Mouse (Mus musculus) lung, embryonic 16.5 days (tissue): ENCODE data around the gene Cyp4f37. TPM values are rescaled to one million over a fixed set of nuclear protein-coding genes. Genes with fewer than 3 reads are reported as not detected.
"Not testable (repeated sequence)": the region's sequence is repeated elsewhere in the genome, so short reads cannot be mapped to it uniquely, and the experiment has no call there.

ENCODE experiments used
- ATAC-seq: fragments of 200-750 bp; cut with Nextera tagmentation; 2 replicates; pipeline ENCODE4 v1.8.0; 2017; ENCODE audit warnings: low read depth, mild to moderate bottlenecking, moderate library complexity
- H3K27ac ChIP-seq: fragments of 300-500 bp; sonication (generic); 2 replicates; pipeline ENCODE4 v1.5.1; 2014; ENCODE audit warnings: mild to moderate bottlenecking, control low read depth, low read length
- H3K27me3 ChIP-seq: fragments of 300-500 bp; sonication (generic); 2 replicates; pipeline ENCODE4 v1.6.1; 2014; ENCODE audit warnings: low read depth, low read length, mixed read lengths; ENCODE audit not compliant: control insufficient read depth, insufficient read depth
- H3K36me3 ChIP-seq: fragments of 300-500 bp; sonication (generic); 2 replicates; pipeline ENCODE4 v1.6.1; 2014; ENCODE audit warnings: low read length; ENCODE audit not compliant: control insufficient read depth, insufficient read depth
- H3K4me1 ChIP-seq: fragments of 300-500 bp; sonication (generic); replicated peaks from 2 replicates; pipeline ENCODE4 v1.6.1; 2014; ENCODE audit warnings: low read length, mixed read lengths; ENCODE audit not compliant: control insufficient read depth, insufficient read depth
- H3K4me2 ChIP-seq: fragments of 300-500 bp; sonication (generic); 2 replicates; pipeline ENCODE4 v1.6.1; 2014; ENCODE audit warnings: low read depth, low read length, control low read depth
- H3K4me3 ChIP-seq: fragments of 300-500 bp; sonication (generic); 2 replicates; pipeline ENCODE4 v1.5.1; 2014; ENCODE audit warnings: mild to moderate bottlenecking, low read length, control low read depth
- H3K9ac ChIP-seq: fragments of 300-500 bp; sonication (generic); 2 replicates; pipeline ENCODE4 v1.6.1; 2014; ENCODE audit warnings: low read length, control low read depth
- H3K9me3 ChIP-seq: fragments of 300-500 bp; sonication (generic); 2 replicates; pipeline ENCODE4 v1.6.1; 2016; ENCODE audit warnings: low read length; ENCODE audit not compliant: control insufficient read depth
- WGBS: fragments of 180-500 bp; shearing (Covaris S2); extraction: QIAGEN DNeasy Blood & Tissue Kit; methylation state at CpG from one replicate; pipeline ENCODE4 v1.1.7; 2014; 5-methylcytosine and 5-hydroxymethylcytosine counted together
- polyA plus RNA-seq: library from polyadenylated mRNA; unstranded; fragments of >200 nt; fragmentation: Nextera tagmentation; extraction: Ambion mirVana; gene quantifications from 2 replicates; pipeline ENCODE4 v1.2.1, GENCODE M21; 2015

The Cyp4f37 gene
- not detected in 2 replicates for polyA plus RNA-seq

- H3K9me3 ChIP-seq, H3K4me1 ChIP-seq, H3K9ac ChIP-seq, H3K4me3 ChIP-seq, H3K27ac ChIP-seq, H3K27me3 ChIP-seq, H3K36me3 ChIP-seq, H3K4me2 ChIP-seq: not testable (repeated sequence)
- 48% methylated on average over 4 of the region's 4 CpGs for WGBS
- peak; percentile 49; the same call in 1 of the 2 replicates for ATAC-seq
These were observed at the start of gene Cyp4f37 for GRCm38 (mm10) chr17:32621018-32621417. TSS of gene Cyp4f37 (plus strand) at chr17:32621309.

GRCm38 (mm10) chr17:32573286-32573685, 47.8 kb upstream of the Cyp4f37 start:
- not testable (repeated sequence) for H3K4me2 ChIP-seq, H3K36me3 ChIP-seq, H3K27ac ChIP-seq, H3K4me3 ChIP-seq, H3K4me1 ChIP-seq, H3K27me3 ChIP-seq, ATAC-seq, H3K9me3 ChIP-seq, H3K9ac ChIP-seq
- whole genome bisulfite sequencing = 60% methylated on average over 2 of the region's 2 CpGs

DNA sequence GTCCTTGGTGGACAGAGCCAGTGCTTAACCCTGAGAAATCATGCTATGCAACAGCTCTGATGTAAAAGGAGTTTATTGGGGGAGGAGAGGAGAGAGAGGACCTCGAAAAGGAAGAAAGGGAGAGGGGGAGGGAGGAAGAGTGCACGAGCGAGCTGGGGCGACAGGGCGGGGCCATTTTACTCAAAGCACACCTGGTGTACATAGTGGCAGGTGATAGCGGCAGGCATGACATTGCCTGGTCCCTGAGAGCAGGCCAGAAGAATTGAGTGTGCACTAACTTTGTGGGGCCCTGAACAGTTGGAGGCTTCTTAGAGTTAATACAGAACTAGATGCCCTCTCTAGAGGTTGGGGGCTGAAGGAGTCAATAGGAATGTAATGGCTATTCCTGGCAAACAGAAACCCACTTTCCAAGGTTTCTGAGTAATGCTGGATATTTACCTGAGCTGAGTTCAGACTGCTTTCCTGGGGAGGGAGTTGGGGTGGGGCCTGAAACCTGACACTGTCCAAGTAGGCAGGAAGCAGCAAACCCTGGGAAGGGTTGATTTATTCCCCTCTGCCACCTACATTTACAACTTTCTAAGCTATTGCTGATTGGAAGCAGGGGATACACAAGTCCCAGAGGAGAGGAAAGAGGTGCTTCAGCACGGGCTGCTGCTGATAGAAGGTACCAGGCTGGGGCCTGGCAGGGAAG, 43.5 kb upstream of the Cyp4f37 start:
- Histone ChIP-seq H3K4me3 (no peak overlapping the region), H3K4me2 (peak overlapping the region; percentile 7; the same call in 1 of the 2 replicates), H3K36me3 (no peaks in the 10 kb centered on the region), H3K27ac (peak overlapping the region; percentile 20), H3K27me3 (no peaks in the 10 kb centered on the region), H3K4me1 (no peaks in the 10 kb centered on the region), H3K9ac (no peak overlapping the region), H3K9me3 (no peaks in the 10 kb centered on the region)
- no peak; the same call in 1 of the 2 replicates for ATAC-seq
- 27% methylated on average over 7 of the region's 7 CpGs for WGBS

DNA sequence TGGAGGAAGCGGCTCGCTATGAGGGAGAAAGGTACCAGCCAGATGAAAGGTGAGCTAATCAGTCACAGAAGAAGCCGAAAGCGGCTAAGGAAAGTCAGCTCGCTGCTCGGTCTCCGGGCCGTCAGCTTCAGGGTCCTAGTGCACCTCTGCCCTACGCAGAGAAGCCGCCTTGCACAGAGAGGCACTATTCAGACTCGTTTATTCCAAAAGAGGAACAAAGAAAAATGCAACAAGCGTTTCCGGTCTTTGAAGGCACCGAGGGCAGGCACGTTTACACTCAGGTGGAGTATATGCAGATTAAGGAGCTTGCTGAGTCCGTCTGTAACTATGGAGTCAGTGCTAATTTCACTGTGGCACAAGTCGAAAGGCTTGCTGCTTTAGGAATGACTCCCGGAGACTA, 24.6 kb upstream of the Cyp4f37 start:
- 0 out of 2 replicates have a peak, but pooled peaks cover 2% of the 10 kb centered on the region for H3K9me3 ChIP-seq
- 85% methylated on average over 18 of the region's 18 CpGs for WGBS

GRCm38 (mm10) chr17:32608055-32608454, 13.1 kb upstream of the Cyp4f37 start:
- Histone ChIP-seq H3K9ac (no peak overlapping the region), H3K4me2 (no peak overlapping the region), H3K36me3 (no peaks in the 10 kb centered on the region), H3K27me3 (no peaks in the 10 kb centered on the region), H3K4me3 (no peak overlapping the region), H3K4me1 (no peaks in the 10 kb centered on the region), H3K27ac (no peak overlapping the region), H3K9me3 (no peaks in the 10 kb centered on the region)
- no peak for ATAC-seq
- WGBS = 50% methylated on average over 1 of the region's 1 CpGs

More for the DNA sequence above, 24.6 kb upstream of the Cyp4f37 start:
- no peak overlapping the region for H3K9ac ChIP-seq
- H3K4me2 ChIP-seq = no peak overlapping the region
- no peaks in the 10 kb centered on the region for H3K27me3 ChIP-seq
- no peaks in the 10 kb centered on the region for H3K4me1 ChIP-seq
- no peak overlapping the region for H3K4me3 ChIP-seq
- H3K27ac ChIP-seq = no peak overlapping the region
- no peak for ATAC-seq
- H3K36me3 ChIP-seq = no peaks in the 10 kb centered on the region

DNA sequence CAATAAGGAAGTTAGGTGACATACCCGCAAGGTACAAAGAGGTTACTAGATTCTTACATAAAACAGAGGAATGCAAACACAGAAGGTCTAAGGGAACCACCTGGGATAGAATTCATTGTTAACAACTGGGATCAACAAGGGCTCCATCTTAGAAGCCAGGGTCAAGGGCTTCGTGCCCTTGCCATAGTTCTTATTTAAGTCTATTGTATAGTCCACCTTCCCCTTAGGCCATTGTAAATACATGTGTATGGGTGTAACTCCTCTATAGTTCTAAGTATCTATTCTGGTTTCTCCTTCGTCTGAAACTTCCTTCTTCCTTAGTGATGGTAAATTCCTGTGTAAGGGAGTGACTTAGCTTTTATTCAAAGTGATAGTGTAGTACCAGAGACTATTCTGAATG, 10.9 kb upstream of the Cyp4f37 start:
- H3K4me2 ChIP-seq, H3K4me3 ChIP-seq, H3K4me1 ChIP-seq, ATAC-seq, H3K27me3 ChIP-seq, H3K9me3 ChIP-seq, H3K27ac ChIP-seq, H3K9ac ChIP-seq, H3K36me3 ChIP-seq: not testable (repeated sequence)
- WGBS = 75% methylated on average over 3 of the region's 3 CpGs

DNA sequence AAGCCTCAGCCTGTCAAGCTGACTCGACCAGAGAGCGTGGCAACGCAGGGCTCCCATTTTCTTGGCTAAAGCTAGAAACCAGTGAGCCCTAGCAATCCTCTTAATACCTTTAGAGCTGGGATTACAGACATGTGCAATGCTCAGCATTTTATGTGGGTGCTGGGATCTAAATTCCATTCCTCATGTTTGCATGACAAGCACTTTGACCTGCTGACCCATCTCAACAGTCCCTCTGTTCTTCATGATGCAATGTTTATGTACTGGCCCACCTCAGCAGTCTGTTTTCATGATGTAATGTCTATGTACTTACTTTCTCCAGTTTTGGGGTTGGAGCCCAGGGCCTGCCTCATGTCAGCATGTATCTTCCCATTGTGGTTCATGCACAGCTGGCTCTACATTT, 10.2 kb upstream of the Cyp4f37 start:
- Histone ChIP-seq H3K4me2 (no peak overlapping the region), H3K9ac (no peak overlapping the region), H3K9me3 (no peaks in the 10 kb centered on the region), H3K4me1 (no peaks in the 10 kb centered on the region), H3K4me3 (no peak overlapping the region), H3K27me3 (no peaks in the 10 kb centered on the region), H3K36me3 (no peaks in the 10 kb centered on the region), H3K27ac (no peak overlapping the region)
- WGBS = 90% methylated on average over 3 of the region's 3 CpGs
- ATAC-seq = no peak

GRCm38 (mm10) chr17:32612417-32612816, 8.7 kb upstream of the Cyp4f37 start:
- Histone ChIP-seq H3K4me2 (no peak overlapping the region), H3K36me3 (no peaks in the 10 kb centered on the region), H3K9ac (no peak overlapping the region), H3K4me1 (no peaks in the 10 kb centered on the region), H3K27me3 (no peaks in the 10 kb centered on the region), H3K9me3 (no peaks in the 10 kb centered on the region), H3K27ac (no peak overlapping the region), H3K4me3 (no peak overlapping the region)
- no peak for ATAC-seq
- WGBS = 64% methylated on average over 3 of the region's 3 CpGs

- no peak overlapping the region for H3K27ac ChIP-seq
- no peak for ATAC-seq
- no peak overlapping the region for H3K4me2 ChIP-seq
- no peaks in the 10 kb centered on the region for H3K4me1 ChIP-seq
- no peaks in the 10 kb centered on the region for H3K27me3 ChIP-seq
- H3K4me3 ChIP-seq = no peak overlapping the region
- H3K9me3 ChIP-seq = 0 out of 2 replicates have a peak, but pooled peaks cover 5% of the 10 kb centered on the region
- no peak overlapping the region for H3K9ac ChIP-seq
- 54% methylated on average over 1 of the region's 1 CpGs for WGBS
- no peaks in the 10 kb centered on the region for H3K36me3 ChIP-seq
These were observed 3.9 kb upstream of the Cyp4f37 start for GRCm38 (mm10) chr17:32617252-32617651.
